Mouse (Mus musculus) kidney, postnatal 4 days (tissue): ENCODE data around the gene Ccdc182.
A peak's percentile ranks its signal among the peaks of the same experiment; 100 is the strongest.

Experiments used
- DNase-seq, 2 experiments: peaks; one replicate each; pipeline ENCODE4 v3.0.0; 2021; ENCODE audit warnings: mixed read lengths in 2 of 2

Ccdc182 gene

DNA sequence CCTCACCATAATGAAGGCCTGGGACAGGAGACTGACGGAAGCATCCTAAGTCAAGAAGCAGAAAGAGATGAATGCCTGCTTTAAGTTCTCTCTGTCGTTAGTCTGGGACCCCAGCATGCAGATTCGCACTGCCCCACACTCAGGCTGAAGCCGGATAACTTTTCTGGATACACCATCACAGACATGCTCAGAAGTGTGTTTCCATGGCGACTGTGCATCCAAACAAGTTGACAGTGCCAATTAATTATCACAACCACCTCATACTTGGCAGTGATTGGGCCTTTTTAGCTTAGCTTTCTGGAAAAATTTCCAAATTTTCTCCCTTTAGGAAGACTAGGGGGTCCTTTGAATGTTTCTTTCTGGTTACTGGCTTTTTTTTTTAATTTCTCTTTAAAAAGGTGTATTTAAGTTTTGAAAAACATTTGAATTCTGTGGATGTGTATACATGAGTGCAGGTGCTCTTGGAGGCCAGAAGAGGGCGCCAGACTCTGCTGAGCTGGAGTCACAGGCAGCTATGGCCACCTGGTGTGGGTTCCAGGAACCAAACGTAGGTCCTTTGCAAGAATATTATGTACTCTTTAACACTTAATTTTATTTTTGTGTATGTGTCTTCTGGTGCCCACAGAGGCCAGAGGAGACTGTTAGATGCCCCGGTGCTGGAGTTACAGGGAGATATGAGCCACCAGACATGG is 12.3 kb upstream of the Ccdc182 start:
- no peak for DNase-seq

DNA sequence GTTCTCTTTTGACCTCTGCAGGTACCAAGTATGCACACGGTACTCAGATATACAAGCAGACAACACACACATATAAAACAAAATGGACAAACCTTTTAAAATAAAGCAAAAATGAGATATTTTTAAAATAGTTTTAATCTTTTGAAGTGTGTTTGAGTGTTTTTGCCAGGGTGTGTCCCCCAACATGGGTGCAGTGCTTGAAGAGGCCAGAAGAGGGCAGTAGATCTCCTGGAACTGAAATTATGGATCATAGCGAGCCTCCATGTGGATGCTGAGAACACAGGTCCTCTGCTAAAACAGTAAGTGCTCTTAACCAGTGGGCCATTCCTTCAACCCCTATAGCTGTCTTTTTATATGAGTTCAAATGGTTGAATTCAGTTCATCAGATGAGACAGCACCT is 11.3 kb upstream of the Ccdc182 start:
- no peak for DNase-seq

- peak; percentile 59 to 74 for DNase-seq
These were observed 7.8 kb upstream of the Ccdc182 start for GRCm38 (mm10) chr11:88286019-88286418.

GRCm38 (mm10) chr11:88288400-88288799 is 5.5 kb upstream of the Ccdc182 start:
- DNase-seq = peak; percentile 48 to 61

DNA sequence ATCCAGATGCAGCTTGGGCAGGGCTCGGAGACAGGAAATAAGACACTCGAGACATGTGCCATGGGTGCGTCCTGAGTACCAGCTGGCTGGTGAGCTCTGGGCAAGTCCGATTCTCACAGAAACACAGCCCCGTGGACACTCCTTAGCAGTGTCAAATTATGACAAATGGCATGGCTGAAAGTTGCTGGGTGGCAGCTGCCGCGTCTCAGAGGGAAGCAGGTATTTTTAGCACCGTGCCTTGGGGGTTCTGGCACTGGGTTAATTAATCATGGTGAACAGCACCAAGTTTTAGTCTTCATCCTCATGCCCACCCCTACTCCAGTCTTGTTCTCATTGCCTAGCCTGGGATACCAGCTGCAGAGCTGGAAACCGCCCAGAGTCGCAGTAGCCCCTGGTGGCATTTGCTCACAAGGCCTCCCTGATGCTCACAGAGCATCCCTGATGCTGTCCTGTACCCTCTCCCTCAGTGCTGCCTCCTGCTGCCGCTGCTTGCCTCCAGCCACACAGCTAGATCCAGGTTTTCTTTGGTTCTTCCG is 5.0 kb upstream of the Ccdc182 start:
- DNase-seq = no peak

GRCm38 (mm10) chr11:88291245-88291644 is 2.6 kb upstream of the Ccdc182 start:
- DNase-seq = no peak

GRCm38 (mm10) chr11:88291688-88292087 is 2.2 kb upstream of the Ccdc182 start:
- DNase-seq = peak in 1 of 2 experiments; percentile 55

- no peak for DNase-seq
These were observed 494 bp downstream of the Ccdc182 start for GRCm38 (mm10) chr11:88294394-88294710.

- peak in 1 of 2 experiments; percentile 69 for DNase-seq
These were observed 1.4 kb downstream of the Ccdc182 start for GRCm38 (mm10) chr11:88295298-88295697.

GRCm38 (mm10) chr11:88297526-88297925 is 3.7 kb downstream of the Ccdc182 start:
- DNase-seq = peak; percentile 53 to 66

GRCm38 (mm10) chr11:88299345-88299744 is 5.5 kb downstream of the Ccdc182 start:
- DNase-seq = no peak

- peak; percentile 75 to 81 for DNase-seq
These were observed 7.8 kb downstream of the Ccdc182 start for GRCm38 (mm10) chr11:88301619-88302018.

DNA sequence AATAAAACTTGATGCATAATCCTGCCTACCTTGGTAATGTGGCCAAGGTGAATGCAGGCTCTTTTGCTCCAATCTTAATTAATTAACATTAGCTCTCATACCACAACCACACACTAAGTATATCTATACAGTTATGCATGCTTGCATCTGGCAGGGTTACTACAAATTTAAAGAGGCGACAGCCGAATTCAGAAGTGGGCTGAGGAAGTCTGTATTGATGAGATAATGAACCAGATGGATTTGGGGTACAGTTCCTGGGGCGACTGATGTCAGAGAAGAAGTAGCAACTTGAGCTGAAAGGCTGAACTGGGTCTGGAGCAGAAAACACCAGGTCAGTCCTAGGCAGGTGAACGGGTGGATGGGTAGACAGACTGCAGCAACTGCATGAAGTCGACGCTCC is 11.9 kb downstream of the Ccdc182 start:
- no peak for DNase-seq

DNA sequence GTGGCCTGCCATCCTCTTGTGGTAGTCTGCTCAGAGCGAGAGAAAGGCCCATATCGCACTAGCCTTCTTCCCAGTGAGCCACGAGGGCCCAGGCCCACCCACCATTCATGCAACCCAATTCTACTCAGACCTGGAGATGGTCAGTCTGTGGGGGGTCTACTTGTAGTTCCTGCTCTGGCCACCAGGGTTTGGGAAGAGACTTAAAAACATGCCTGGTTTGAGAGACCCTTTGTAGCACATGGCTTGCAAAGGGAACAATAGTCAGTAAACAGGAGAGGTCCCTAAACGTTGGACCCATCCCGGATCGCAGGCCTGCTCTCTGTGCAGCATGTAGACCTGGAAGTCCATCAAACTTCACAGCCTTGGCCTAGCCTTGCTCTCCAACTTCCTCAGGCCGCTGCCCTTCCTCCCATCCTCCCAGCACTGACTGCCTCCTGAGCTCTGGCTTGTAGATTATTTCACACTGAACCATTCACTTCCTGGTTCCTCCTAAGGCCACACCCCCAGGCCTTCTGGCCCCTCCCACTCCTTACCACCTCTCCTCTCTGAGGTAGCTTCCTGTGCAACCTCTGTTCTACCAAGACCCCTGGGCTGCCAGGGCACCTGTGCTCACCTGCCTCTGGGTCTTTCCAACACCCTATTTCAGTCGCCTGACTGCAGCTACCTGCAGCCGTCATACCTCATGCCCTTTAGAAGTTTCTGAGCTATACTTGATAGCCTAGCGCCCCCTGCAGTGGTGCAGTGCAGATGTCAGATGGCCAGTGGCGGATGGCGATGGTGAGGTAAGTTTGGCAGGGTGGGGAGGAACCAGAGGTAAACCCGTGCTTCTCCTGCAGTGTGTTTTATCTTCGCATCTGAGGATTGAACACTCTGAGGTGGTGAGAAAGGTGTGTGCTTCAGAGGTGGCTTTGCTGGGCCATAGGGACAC is 14.0 kb downstream of the Ccdc182 start:
- DNase-seq = peak; percentile 46 to 51

DNA sequence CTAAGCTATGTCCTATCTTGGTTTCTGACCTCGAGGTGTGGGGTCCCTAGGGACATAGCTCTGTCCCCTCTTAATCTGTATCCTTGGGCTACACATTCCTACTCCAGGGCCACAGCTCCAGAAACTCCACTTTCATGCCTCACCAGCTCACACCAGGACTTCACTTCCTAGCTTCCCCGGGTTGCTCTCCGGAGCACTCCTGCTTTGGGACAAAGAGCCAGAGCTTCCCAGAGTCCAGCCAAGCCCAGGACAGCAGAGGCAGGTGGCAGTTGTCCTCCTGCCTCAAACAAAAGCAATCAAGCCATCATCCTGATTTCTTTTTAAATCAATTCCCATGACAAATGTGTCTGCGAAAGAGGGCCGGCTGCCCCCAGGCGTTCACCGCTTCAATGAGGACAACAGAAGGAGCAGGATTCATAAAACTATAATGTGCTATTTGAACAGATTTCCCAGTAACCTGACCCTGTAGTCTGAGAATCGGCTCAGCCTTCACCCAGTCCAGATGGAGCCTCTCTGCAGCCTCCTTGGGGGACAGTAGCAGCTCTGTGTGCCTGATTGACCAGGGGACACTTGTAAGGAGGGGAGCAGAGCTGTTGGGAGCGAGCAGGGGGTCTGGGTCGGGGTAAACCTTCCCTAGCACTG is 15.3 kb downstream of the Ccdc182 start:
- DNase-seq = no peak

GRCm38 (mm10) chr11:88310773-88311172 is 16.9 kb downstream of the Ccdc182 start:
- no peak for DNase-seq

DNA sequence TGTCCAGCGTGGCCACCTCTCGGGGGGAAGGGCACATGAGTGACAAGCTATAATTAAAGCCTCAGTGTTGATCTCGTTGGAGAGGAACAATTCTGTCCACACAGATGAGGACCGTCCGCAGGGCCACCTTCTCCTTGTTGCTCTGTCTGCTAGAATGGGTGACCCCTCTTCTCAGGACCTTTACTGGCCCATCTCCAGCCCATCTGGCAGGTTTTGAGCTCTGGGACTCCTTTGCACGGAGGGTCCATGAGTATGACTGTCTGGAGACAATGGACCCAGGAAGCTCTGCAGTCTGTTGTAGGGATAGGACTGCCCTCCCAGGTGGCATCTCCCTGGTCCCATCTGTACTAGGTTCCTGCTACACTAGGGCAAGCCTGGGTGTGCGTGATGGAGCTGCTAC is 17.7 kb downstream of the Ccdc182 start:
- no peak for DNase-seq

DNA sequence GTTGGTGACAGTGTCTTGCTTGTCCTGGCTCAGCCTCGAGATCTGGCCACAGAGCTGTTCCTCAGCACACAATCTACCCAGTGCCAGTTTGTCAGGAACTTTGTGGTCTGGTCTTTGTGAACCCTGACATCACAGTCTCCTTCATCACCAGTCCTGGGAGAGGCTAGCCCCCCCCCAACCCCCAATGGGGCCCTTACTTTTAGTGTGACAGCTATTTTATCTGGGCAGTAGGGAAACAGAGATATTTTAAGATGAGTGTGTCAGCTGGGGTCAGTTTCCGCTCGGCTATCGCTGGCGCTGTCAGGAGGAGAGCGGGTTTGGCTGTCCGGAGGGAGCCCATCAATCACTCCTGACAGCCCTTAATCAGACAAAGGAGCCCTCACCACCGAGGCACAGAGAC is 19.7 kb downstream of the Ccdc182 start:
- DNase-seq = peak; percentile 45 to 64

DNA sequence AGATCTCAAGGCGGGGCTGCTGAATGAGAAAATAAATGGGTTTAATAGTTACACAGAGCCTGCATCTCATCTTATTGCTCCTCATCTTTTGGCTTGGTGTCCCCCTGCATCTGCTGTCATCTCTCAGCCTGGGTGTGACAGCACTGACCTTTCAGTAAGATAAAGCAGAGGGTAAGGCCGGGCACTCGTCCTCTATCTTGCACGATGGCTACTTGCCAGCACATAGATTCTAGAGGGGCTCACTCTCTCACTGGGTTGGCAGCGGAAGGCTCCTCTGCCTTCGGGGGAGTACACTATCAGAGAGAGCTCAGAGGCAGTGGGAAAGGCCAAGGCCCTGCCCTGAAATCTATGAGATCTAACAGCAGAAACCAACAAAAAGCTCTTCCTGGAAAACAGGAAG is 20.6 kb downstream of the Ccdc182 start:
- no peak for DNase-seq

GRCm38 (mm10) chr11:88315393-88315792 is 21.5 kb downstream of the Ccdc182 start:
- no peak for DNase-seq

- no peak for DNase-seq
These were observed 25.0 kb downstream of the Ccdc182 start for GRCm38 (mm10) chr11:88318850-88319249.

GRCm38 (mm10) chr11:88327016-88327415 is 33.2 kb downstream of the Ccdc182 start:
- DNase-seq = peak; percentile 10 to 34
